Comparison of ENCODE assay signal across 8 mouse cellular contexts in the genomic region with DNA sequence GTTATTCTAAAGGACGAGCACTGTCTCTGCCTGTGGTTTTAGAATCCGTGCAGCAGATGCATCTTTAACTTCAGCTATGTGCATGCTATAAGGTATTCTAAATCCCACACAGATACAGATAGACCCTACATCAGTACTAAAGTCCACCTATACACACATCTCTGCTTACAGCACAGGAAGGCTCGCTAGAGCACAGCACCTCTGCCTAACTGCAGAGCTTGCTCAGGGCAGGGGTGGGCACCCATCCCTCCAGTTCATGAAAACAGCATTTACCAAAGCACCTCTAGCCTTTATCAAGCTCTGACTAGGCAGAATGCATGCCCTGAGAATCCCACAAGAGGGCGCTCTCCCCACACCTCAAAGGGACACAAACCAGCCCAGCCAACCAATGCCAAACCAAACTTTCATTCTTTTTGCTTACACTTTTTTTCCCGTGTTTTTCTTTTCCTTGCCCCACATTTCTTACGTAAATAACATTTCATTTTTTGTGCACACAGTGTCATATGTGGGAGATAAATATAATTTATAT.
DNase-seq lines count a peak whose midpoint lies in the region; ATAC-seq and TF ChIP-seq lines count a peak whose summit lies in the region.
"Had no signal": no experiment of that assay in that cellular context is flagged by ENCODE, and none has a peak within 500 bp of the region (broad histone marks: within the 10 kb centered on the region; RNA-seq: fewer than 3 reads in every experiment).

No protein-coding gene starts in this region.

- no peak for TF ChIP-seq POLR2A in small intestine, adult 2 months (IDR thresholded peaks at IDR 0.05; ENCODE audit: low read depth, low read length)

- H3K27me3 ChIP-seq in forebrain, embryonic 11.5 days (ENCODE audit: control insufficient read depth, insufficient read depth, low read length) = no peaks in the 10 kb centered on the region
- H3K27me3 ChIP-seq in hindbrain, embryonic 16.5 days (replicated peaks; ENCODE audit: control insufficient read depth, insufficient read depth, low read length) = no peaks in the 10 kb centered on the region
- H3K27me3 ChIP-seq in midbrain, embryonic 10.5 days (ENCODE audit: low read depth, poor library complexity, severe bottlenecking) = no peaks in the 10 kb centered on the region
- H3K27me3 ChIP-seq in small intestine, adult 2 months (ENCODE audit: control insufficient read depth, insufficient read depth, low read length) = no peaks in the 10 kb centered on the region

- DNase-seq in Muller cell, postnatal 12 days (ENCODE audit: inconsistent ontology term) = peak; percentile 70
- peak; percentile 86 for DNase-seq in brain, adult 2 months (ENCODE audit: low read depth, low spot score)
- peak; percentile 88 for DNase-seq in forebrain, embryonic 11.5 days (ENCODE audit: low spot score)
- peak; percentile 83 to 85 for DNase-seq in left cerebral cortex, adult 18-20 months (ENCODE audit: low spot score in 2 of 2)
- DNase-seq in midbrain, embryonic 10.5 days (ENCODE audit: low spot score) = peak; percentile 74

- H3K4me1 ChIP-seq in forebrain, embryonic 11.5 days (replicated peaks; ENCODE audit: control insufficient read depth, insufficient read depth, low read length) = peaks cover 2% of the 10 kb centered on the region; the same call in 1 of the 2 replicates
- H3K4me1 ChIP-seq in hindbrain, embryonic 16.5 days (ENCODE audit: control insufficient read depth, insufficient read depth, low read depth, low read length) = no peaks in the 10 kb centered on the region; the same call in 1 of the 2 replicates
- peaks cover 14% of the 10 kb centered on the region for H3K4me1 ChIP-seq in midbrain, embryonic 10.5 days
- H3K4me1 ChIP-seq in small intestine, adult 2 months (ENCODE audit: control insufficient read depth, insufficient read depth, insufficient read length, low read length) = no peaks in the 10 kb centered on the region

- ATAC-seq in forebrain, embryonic 11.5 days (replicated peaks; ENCODE audit: low FRiP score) = 0 out of 2 replicates have a peak, but pooled peaks have one; percentile 36
- ATAC-seq in hindbrain, embryonic 16.5 days = peak; percentile 64; the same call in 1 of the 2 replicates

- H3K4me3 ChIP-seq in forebrain, embryonic 11.5 days (ENCODE audit: low read depth, low read length) = no peak overlapping the region
- H3K4me3 ChIP-seq in hindbrain, embryonic 16.5 days (ENCODE audit: low read length) = no peak overlapping the region
- H3K4me3 ChIP-seq in midbrain, embryonic 10.5 days = no peak overlapping the region
- H3K4me3 ChIP-seq in small intestine, adult 2 months (ENCODE audit: low read depth, low read length) = no peak overlapping the region

- H3K36me3 ChIP-seq in forebrain, embryonic 11.5 days (ENCODE audit: control insufficient read depth, insufficient read depth, low read length) = no peaks in the 10 kb centered on the region
- no peaks in the 10 kb centered on the region for H3K36me3 ChIP-seq in hindbrain, embryonic 16.5 days (ENCODE audit: control insufficient read depth, insufficient read depth, low read length)
- H3K36me3 ChIP-seq in midbrain, embryonic 10.5 days = no peaks in the 10 kb centered on the region
- H3K36me3 ChIP-seq in small intestine, adult 2 months (ENCODE audit: control insufficient read depth, insufficient read depth, low read length) = no peaks in the 10 kb centered on the region

- WGBS in forebrain, embryonic 11.5 days = 24% methylated on average over 6 of the region's 6 CpGs
- WGBS in hindbrain, embryonic 16.5 days = 20% methylated on average over 6 of the region's 6 CpGs
- 26% methylated on average over 6 of the region's 6 CpGs for WGBS in midbrain, embryonic 10.5 days
- WGBS in small intestine, adult 2 months = 20% methylated on average over 6 of the region's 6 CpGs

- no peak overlapping the region for H3K4me2 ChIP-seq in forebrain, embryonic 11.5 days (ENCODE audit: low read depth, low read length, severe bottlenecking)
- no peak overlapping the region for H3K4me2 ChIP-seq in hindbrain, embryonic 16.5 days (ENCODE audit: low read length)

- H3K9ac ChIP-seq in forebrain, embryonic 11.5 days (ENCODE audit: low read length) = no peak overlapping the region
- H3K9ac ChIP-seq in hindbrain, embryonic 16.5 days (ENCODE audit: low read depth, low read length) = no peak overlapping the region

- peak; percentile 74; the same call in 1 of the 2 replicates for TF ChIP-seq CTCF in small intestine, adult 2 months (IDR thresholded peaks at IDR 0.05; ENCODE audit: extremely low read depth, insufficient read length, insufficient replicate concordance, low read depth, low read length)

- H3K9me3 ChIP-seq in forebrain, embryonic 11.5 days (ENCODE audit: control insufficient read depth, low read length) = no peaks in the 10 kb centered on the region
- no peaks in the 10 kb centered on the region for H3K9me3 ChIP-seq in hindbrain, embryonic 16.5 days (ENCODE audit: control insufficient read depth, low read length)
- no peaks in the 10 kb centered on the region for H3K9me3 ChIP-seq in midbrain, embryonic 10.5 days (replicated peaks)

- no peak overlapping the region for H3K27ac ChIP-seq in forebrain, embryonic 11.5 days (ENCODE audit: low read depth, low read length)
- no peak overlapping the region for H3K27ac ChIP-seq in hindbrain, embryonic 16.5 days (ENCODE audit: low read depth, low read length)
- no peak overlapping the region for H3K27ac ChIP-seq in midbrain, embryonic 10.5 days (replicated peaks)
- no peak overlapping the region for H3K27ac ChIP-seq in small intestine, adult 2 months (ENCODE audit: insufficient read depth, low read depth, low read length)
- H3K27ac ChIP-seq: macrophage had no signal
